Mouse (Mus musculus): Measurements from ENCODE around the gene F830045P16Rik. TPM values are rescaled to one million over a fixed set of nuclear protein-coding genes. Genes with fewer than 3 reads are reported as not detected.
"Not testable (repeated sequence)": the region's sequence is repeated elsewhere in the genome, so short reads cannot be mapped to it uniquely, and the experiment has no call there.

The F830045P16Rik gene
- total RNA-seq, 2 experiments from 2014 or later: not detected

GRCm38 (mm10) chr2:129544919-129545318, 8.5 kb upstream of the F830045P16Rik start:
- DNase-seq: no peak

GRCm38 (mm10) chr2:129544448-129544847, 8.0 kb upstream of the F830045P16Rik start:
- DNase-seq: peak; percentile 25

GRCm38 (mm10) chr2:129540036-129540435, 3.6 kb upstream of the F830045P16Rik start:
- no peak for DNase-seq

- no peak for DNase-seq
Measured at GRCm38 (mm10) chr2:129539175-129539574, 2.8 kb upstream of the F830045P16Rik start.

GRCm38 (mm10) chr2:129537926-129538325, 1.5 kb upstream of the F830045P16Rik start:
- no peak for DNase-seq

GRCm38 (mm10) chr2:129537360-129537759, 958 bp upstream of the F830045P16Rik start:
- DNase-seq: no peak

- DNase-seq: no peak
Measured at GRCm38 (mm10) chr2:129536926-129537325, 524 bp upstream of the F830045P16Rik start.

GRCm38 (mm10) chr2:129534886-129535591, 1.4 kb downstream of the F830045P16Rik start:
- DNase-seq: no peak

- no peak for DNase-seq
Measured at GRCm38 (mm10) chr2:129531890-129532289, 4.5 kb downstream of the F830045P16Rik start.

GRCm38 (mm10) chr2:129531102-129531501, 5.3 kb downstream of the F830045P16Rik start:
- DNase-seq: no peak

GRCm38 (mm10) chr2:129529297-129530209, 6.8 kb downstream of the F830045P16Rik start:
- DNase-seq: peak; percentile 55

- DNase-seq: no peak
Measured at GRCm38 (mm10) chr2:129527916-129528315, 8.5 kb downstream of the F830045P16Rik start.

GRCm38 (mm10) chr2:129526322-129526721, 10.1 kb downstream of the F830045P16Rik start:
- no peak for DNase-seq

- DNase-seq: no peak
Measured at GRCm38 (mm10) chr2:129525644-129526043, 10.8 kb downstream of the F830045P16Rik start.

GRCm38 (mm10) chr2:129518526-129518925, 17.9 kb downstream of the F830045P16Rik start:
- DNase-seq: no peak

- DNase-seq: peak; percentile 20
Measured at GRCm38 (mm10) chr2:129514923-129515920, 21.2 kb downstream of the F830045P16Rik start.

GRCm38 (mm10) chr2:129514401-129514667, 22.1 kb downstream of the F830045P16Rik start:
- DNase-seq: no peak

- no peak for DNase-seq
Measured at GRCm38 (mm10) chr2:129513546-129514400, 22.6 kb downstream of the F830045P16Rik start.

GRCm38 (mm10) chr2:129512147-129512546, 24.3 kb downstream of the F830045P16Rik start:
- DNase-seq: not testable (repeated sequence)

- peak; percentile 78 for DNase-seq
Measured at GRCm38 (mm10) chr2:129502641-129503040, 33.8 kb downstream of the F830045P16Rik start.
